Mouse (Mus musculus): Measurements from ENCODE around the gene Elp5. TPM values are rescaled to one million over a fixed set of nuclear protein-coding genes. Genes with fewer than 3 reads are reported as not detected.

Gene Elp5
- polyA plus RNA-seq, 1 experiment, result 11.0 TPM

GRCm38 (mm10) chr11:69919661-69920265, 62.6 kb downstream of the Elp5 start:
- peaks cover 47% of the 10 kb centered on the region for H3K36me3 ChIP-seq (replicated peaks; ENCODE audit: low read length)

DNA sequence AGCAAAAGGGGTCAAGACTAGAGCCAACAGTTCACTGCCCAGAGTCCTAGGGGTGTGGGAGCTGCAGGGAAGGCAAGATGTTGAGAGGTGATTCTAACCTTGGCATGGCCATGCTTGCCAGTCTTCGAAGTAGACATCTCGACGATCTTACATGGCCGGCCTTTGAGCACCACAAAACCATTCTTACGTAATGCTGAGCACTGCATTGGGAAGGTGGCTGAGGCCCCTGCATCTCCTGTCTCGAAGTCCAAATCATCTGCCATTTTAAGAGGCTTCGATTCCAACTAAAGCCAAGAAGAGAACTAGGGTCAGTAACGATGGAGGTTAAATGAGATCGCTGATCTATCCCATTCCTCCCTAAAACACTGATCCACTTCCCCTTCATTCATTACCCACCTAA, 63.3 kb downstream of the Elp5 start:
- peaks cover 47% of the 10 kb centered on the region for H3K36me3 ChIP-seq (replicated peaks; ENCODE audit: low read length)
- no peaks in the 10 kb centered on the region for H3K9me3 ChIP-seq
- peak overlapping the region; percentile 99 for H3K4me3 ChIP-seq (replicated peaks)
- TF ChIP-seq GATA1 (IDR thresholded peaks at IDR 0.05; ENCODE audit: borderline replicate concordance, low read length) (no peak), FLI1 (IDR thresholded peaks at IDR 0.05; ENCODE audit: low read length) (no peak)
- H3K4me1 ChIP-seq, result peaks cover 72% of the 10 kb centered on the region
- H3K27me3 ChIP-seq (replicated peaks), result no peaks in the 10 kb centered on the region

More at GRCm38 (mm10) chr11:69919661-69920265, 62.6 kb downstream of the Elp5 start:
- TF ChIP-seq FLI1 (IDR thresholded peaks at IDR 0.05; ENCODE audit: low read length), result no peak; the same call in 1 of the 2 replicates
- no peak for TF ChIP-seq GATA1 (IDR thresholded peaks at IDR 0.05; ENCODE audit: borderline replicate concordance, low read length)
- Histone ChIP-seq H3K9me3 (no peaks in the 10 kb centered on the region), H3K4me1 (peaks cover 68% of the 10 kb centered on the region), H3K27me3 (replicated peaks) (no peaks in the 10 kb centered on the region), H3K4me3 (replicated peaks) (peak overlapping the region; percentile 99)

Other genes with a start within 250 kb of the Elp5 start
- 36.5 and 129 TPM in 2 replicates for gene Polr2a, start 223.9 kb downstream of the Elp5 start, polyA plus RNA-seq (2012; ENCODE audit: insufficient read depth, low replicate concordance)
- gene Slc35g3, start 220.5 kb downstream of the Elp5 start, polyA plus RNA-seq (2012; ENCODE audit: insufficient read depth, low replicate concordance), result not detected in 2 replicates
- 1.9 and 3.9 TPM in 2 replicates for gene Zbtb4, start 216.6 kb downstream of the Elp5 start, polyA plus RNA-seq (2012; ENCODE audit: insufficient read depth, low replicate concordance)
- not detected in 2 replicates for gene Chrnb1, start 186.6 kb downstream of the Elp5 start, polyA plus RNA-seq (2012; ENCODE audit: insufficient read depth, low replicate concordance)
- gene Fgf11, start 180.7 kb downstream of the Elp5 start, polyA plus RNA-seq (2012; ENCODE audit: insufficient read depth, low replicate concordance), result 0.64 TPM in 1 of 2 replicates, not detected in the other
- not detected in 2 replicates for gene Tmem102, start 176.9 kb downstream of the Elp5 start, polyA plus RNA-seq (2012; ENCODE audit: insufficient read depth, low replicate concordance)
- not detected in 2 replicates for gene Gm39566, start 167.2 kb downstream of the Elp5 start, polyA plus RNA-seq (2012; ENCODE audit: insufficient read depth, low replicate concordance)
- gene Spem2, start 164.1 kb downstream of the Elp5 start, polyA plus RNA-seq (2012; ENCODE audit: insufficient read depth, low replicate concordance), result not detected in 2 replicates
- gene Spem1, start 160.3 kb downstream of the Elp5 start, polyA plus RNA-seq (2012; ENCODE audit: insufficient read depth, low replicate concordance), result not detected in 2 replicates
- 4.9 and 17.7 TPM in 2 replicates for gene Nlgn2, start 144.7 kb downstream of the Elp5 start, polyA plus RNA-seq (2012; ENCODE audit: insufficient read depth, low replicate concordance)
- 742 and 1,105 TPM in 2 replicates for gene Tmem256, start 144.0 kb downstream of the Elp5 start, polyA plus RNA-seq (2012; ENCODE audit: insufficient read depth, low replicate concordance)
- 41.3 and 79.4 TPM in 2 replicates for gene Plscr3, start 136.1 kb downstream of the Elp5 start, polyA plus RNA-seq (2012; ENCODE audit: insufficient read depth, low replicate concordance)
- gene Tnk1, start 123.8 kb downstream of the Elp5 start, polyA plus RNA-seq (2012; ENCODE audit: insufficient read depth, low replicate concordance), result not detected in 2 replicates
- gene Tmem95, start 104.5 kb downstream of the Elp5 start, polyA plus RNA-seq (2012; ENCODE audit: insufficient read depth, low replicate concordance), result not detected in 2 replicates
- gene Kctd11, start 101.1 kb downstream of the Elp5 start, polyA plus RNA-seq (2012; ENCODE audit: insufficient read depth, low replicate concordance), result 0.98 TPM in 1 of 2 replicates, not detected in the other
- 47.6 and 58.4 TPM in 2 replicates for gene Acap1, start 87.0 kb downstream of the Elp5 start, polyA plus RNA-seq (2012; ENCODE audit: insufficient read depth, low replicate concordance)
- 0.25 TPM in 1 of 2 replicates, not detected in the other for gene 2810408A11Rik, start 81.5 kb downstream of the Elp5 start, polyA plus RNA-seq (2012; ENCODE audit: insufficient read depth, low replicate concordance)
- gene Neurl4, start 81.4 kb downstream of the Elp5 start, polyA plus RNA-seq (2012; ENCODE audit: insufficient read depth, low replicate concordance), result 17.6 and 26.8 TPM in 2 replicates
- 116 and 124 TPM in 2 replicates for gene Gps2, start 68.6 kb downstream of the Elp5 start, polyA plus RNA-seq (2012; ENCODE audit: insufficient read depth, low replicate concordance)
- 2,079 and 2,119 TPM in 2 replicates for gene Eif5a, start 60.6 kb downstream of the Elp5 start, polyA plus RNA-seq (2012; ENCODE audit: insufficient read depth, low replicate concordance)
- 0.75 TPM in 1 of 2 replicates, not detected in the other for gene Ybx2, start 46.7 kb downstream of the Elp5 start, polyA plus RNA-seq (2012; ENCODE audit: insufficient read depth, low replicate concordance)
- gene Slc2a4, start 34.3 kb downstream of the Elp5 start, polyA plus RNA-seq (2012; ENCODE audit: insufficient read depth, low replicate concordance), result not detected in 2 replicates
- not detected in 2 replicates for gene Cldn7, start 17.7 kb downstream of the Elp5 start, polyA plus RNA-seq (2012; ENCODE audit: insufficient read depth, low replicate concordance)
- gene Ctdnep1, start 1.4 kb downstream of the Elp5 start, polyA plus RNA-seq (2012; ENCODE audit: insufficient read depth, low replicate concordance), result 289 and 291 TPM in 2 replicates
- gene Gabarap, start 8.6 kb upstream of the Elp5 start, polyA plus RNA-seq (2012; ENCODE audit: insufficient read depth, low replicate concordance), result 495 and 977 TPM in 2 replicates
- gene Phf23, start 13.3 kb upstream of the Elp5 start, polyA plus RNA-seq (2012; ENCODE audit: insufficient read depth, low replicate concordance), result 24.1 and 85.6 TPM in 2 replicates
- gene Dvl2, start 18.1 kb upstream of the Elp5 start, polyA plus RNA-seq (2012; ENCODE audit: insufficient read depth, low replicate concordance), result 28.6 and 64.4 TPM in 2 replicates
- 12.7 and 34.2 TPM in 2 replicates for gene Acadvl, start 32.9 kb upstream of the Elp5 start, polyA plus RNA-seq (2012; ENCODE audit: insufficient read depth, low replicate concordance)
- 16.1 and 22.0 TPM in 2 replicates for gene Dlg4, start 34.4 kb upstream of the Elp5 start, polyA plus RNA-seq (2012; ENCODE audit: insufficient read depth, low replicate concordance)
- gene Asgr1, start 71.6 kb upstream of the Elp5 start, polyA plus RNA-seq (2012; ENCODE audit: insufficient read depth, low replicate concordance), result 0.36 TPM in 1 of 2 replicates, not detected in the other
- gene Asgr2, start 110.1 kb upstream of the Elp5 start, polyA plus RNA-seq (2012; ENCODE audit: insufficient read depth, low replicate concordance), result 0.09 TPM in 1 of 2 replicates, not detected in the other
- not detected in 2 replicates for gene Mgl2, start 147.8 kb upstream of the Elp5 start, polyA plus RNA-seq (2012; ENCODE audit: insufficient read depth, low replicate concordance)
- 0.93 TPM in 1 of 2 replicates, not detected in the other for gene Clec10a, start 173.7 kb upstream of the Elp5 start, polyA plus RNA-seq (2012; ENCODE audit: insufficient read depth, low replicate concordance)
- gene Slc16a11, start 230.2 kb upstream of the Elp5 start, polyA plus RNA-seq (2012; ENCODE audit: insufficient read depth, low replicate concordance), result not detected in 2 replicates
- 5.3 and 8.1 TPM in 2 replicates for gene Slc16a13, start 238.5 kb upstream of the Elp5 start, polyA plus RNA-seq (2012; ENCODE audit: insufficient read depth, low replicate concordance)
- not detected in 2 replicates for gene Bcl6b, start 247.3 kb upstream of the Elp5 start, polyA plus RNA-seq (2012; ENCODE audit: insufficient read depth, low replicate concordance)